Mouse (Mus musculus) forebrain, embryonic 14.5 days (tissue): ENCODE data around the gene Whamm. TPM values are rescaled to one million over a fixed set of nuclear protein-coding genes. Genes with fewer than 3 reads are reported as not detected.

Experiments used
- ATAC-seq: fragments of 200-750 bp; cut with Nextera tagmentation; 2 replicates; pipeline ENCODE4 v1.8.0; 2017; ENCODE audit warnings: mild to moderate bottlenecking, moderate library complexity
- DNase-seq: peaks from one replicate; pipeline ENCODE4 v3.0.0-alpha.2; 2015; ENCODE audit warnings: low spot score
- H3K27ac ChIP-seq: fragments of 300-500 bp; sonication (generic); 2 replicates; pipeline ENCODE4 v1.5.1; 2014; ENCODE audit warnings: low read depth, mild to moderate bottlenecking, control low read depth, low read length, moderate library complexity
- H3K27me3 ChIP-seq: fragments of 300-500 bp; sonication (generic); replicated peaks from 2 replicates; pipeline ENCODE4 v1.6.1; 2014; ENCODE audit warnings: low read length, control low read depth, mixed read lengths; ENCODE audit not compliant: control insufficient read depth, insufficient read depth
- H3K36me3 ChIP-seq: fragments of 300-500 bp; sonication (generic); 2 replicates; pipeline ENCODE4 v1.6.1; 2014; ENCODE audit warnings: low read length, control low read depth; ENCODE audit not compliant: control insufficient read depth, insufficient read depth
- H3K4me1 ChIP-seq: fragments of 300-500 bp; sonication (generic); 2 replicates; pipeline ENCODE4 v1.6.1; 2014; ENCODE audit warnings: antibody characterized with exemption, low read length, control low read depth; ENCODE audit not compliant: control insufficient read depth, insufficient read depth
- H3K4me2 ChIP-seq: fragments of 300-500 bp; sonication (generic); 2 replicates; pipeline ENCODE4 v1.6.1; 2014; ENCODE audit warnings: mild to moderate bottlenecking, control low read depth, low read length
- H3K4me3 ChIP-seq: fragments of 300-500 bp; sonication (generic); 2 replicates; pipeline ENCODE4 v1.5.1; 2014; ENCODE audit warnings: low read depth, low read length, control low read depth
- H3K9ac ChIP-seq: fragments of 300-500 bp; sonication (generic); 2 replicates; pipeline ENCODE4 v1.6.1; 2014; ENCODE audit warnings: mild to moderate bottlenecking, low read length, control low read depth, moderate library complexity
- H3K9me3 ChIP-seq: fragments of 300-500 bp; sonication (generic); replicated peaks from 2 replicates; pipeline ENCODE4 v1.6.1; 2016; ENCODE audit warnings: low read length, control low read depth, mixed read lengths; ENCODE audit not compliant: control insufficient read depth
- WGBS: fragments of 180-500 bp; shearing (Covaris S2); extraction: QIAGEN DNeasy Blood & Tissue Kit; methylation state at CpG from one replicate; pipeline ENCODE4 v1.1.7; 2014; 5-methylcytosine and 5-hydroxymethylcytosine counted together
- polyA plus RNA-seq: library from polyadenylated mRNA; unstranded; fragments of >200 nt; fragmentation: Nextera tagmentation; extraction: Ambion mirVana; gene quantifications from 2 replicates; pipeline ENCODE4 v1.2.1, GENCODE M21; 2014

The Whamm gene
- polyA plus RNA-seq, 1 experiment from 2014 or later = 4.7 TPM

DNA sequence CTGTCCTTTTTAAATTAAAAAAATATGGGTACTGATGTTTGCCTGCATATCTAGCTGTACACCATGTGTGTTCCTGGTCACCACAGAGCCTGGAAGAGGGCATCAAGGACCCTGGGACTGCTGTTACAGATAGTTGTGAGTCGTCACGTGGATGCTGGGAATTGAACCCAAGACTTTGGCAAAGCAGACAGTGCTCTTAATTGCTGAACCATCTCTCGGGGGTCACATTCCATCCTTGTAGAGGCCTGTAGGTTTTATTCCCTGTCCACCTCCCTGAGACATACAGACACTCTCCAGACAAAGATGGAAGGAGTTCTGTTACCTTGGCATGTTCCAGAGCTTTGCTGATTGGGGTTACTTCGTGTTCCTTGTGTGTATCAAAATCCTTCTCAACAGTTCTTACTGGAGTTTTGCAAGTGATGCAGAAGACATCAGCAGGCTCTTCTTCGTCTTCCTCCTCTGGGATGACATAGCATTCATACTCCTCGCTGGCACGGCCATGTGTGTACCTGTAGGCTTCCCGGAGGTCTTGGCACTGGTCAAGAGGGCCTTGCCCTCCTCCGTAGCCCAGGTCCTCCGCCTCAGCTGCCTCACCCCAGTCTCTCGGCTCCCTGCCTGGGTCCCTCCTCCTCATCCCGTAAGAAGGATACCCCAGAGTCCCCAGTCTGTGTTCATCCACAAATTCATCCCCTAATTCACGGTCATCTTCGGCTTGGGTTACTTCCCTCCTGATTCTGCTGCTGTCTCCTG is 11.7 kb upstream of the Whamm start:
- H3K9ac ChIP-seq = no peak overlapping the region
- WGBS = 91% methylated on average over 14 of the region's 14 CpGs
- no peak overlapping the region for H3K27ac ChIP-seq
- H3K4me2 ChIP-seq = no peak overlapping the region
- ATAC-seq (no peak), DNase-seq (no peak)
- H3K9me3 ChIP-seq = no peaks in the 10 kb centered on the region
- no peaks in the 10 kb centered on the region for H3K27me3 ChIP-seq
- H3K36me3 ChIP-seq = no peaks in the 10 kb centered on the region
- no peak overlapping the region for H3K4me3 ChIP-seq
- H3K4me1 ChIP-seq = no peaks in the 10 kb centered on the region

DNA sequence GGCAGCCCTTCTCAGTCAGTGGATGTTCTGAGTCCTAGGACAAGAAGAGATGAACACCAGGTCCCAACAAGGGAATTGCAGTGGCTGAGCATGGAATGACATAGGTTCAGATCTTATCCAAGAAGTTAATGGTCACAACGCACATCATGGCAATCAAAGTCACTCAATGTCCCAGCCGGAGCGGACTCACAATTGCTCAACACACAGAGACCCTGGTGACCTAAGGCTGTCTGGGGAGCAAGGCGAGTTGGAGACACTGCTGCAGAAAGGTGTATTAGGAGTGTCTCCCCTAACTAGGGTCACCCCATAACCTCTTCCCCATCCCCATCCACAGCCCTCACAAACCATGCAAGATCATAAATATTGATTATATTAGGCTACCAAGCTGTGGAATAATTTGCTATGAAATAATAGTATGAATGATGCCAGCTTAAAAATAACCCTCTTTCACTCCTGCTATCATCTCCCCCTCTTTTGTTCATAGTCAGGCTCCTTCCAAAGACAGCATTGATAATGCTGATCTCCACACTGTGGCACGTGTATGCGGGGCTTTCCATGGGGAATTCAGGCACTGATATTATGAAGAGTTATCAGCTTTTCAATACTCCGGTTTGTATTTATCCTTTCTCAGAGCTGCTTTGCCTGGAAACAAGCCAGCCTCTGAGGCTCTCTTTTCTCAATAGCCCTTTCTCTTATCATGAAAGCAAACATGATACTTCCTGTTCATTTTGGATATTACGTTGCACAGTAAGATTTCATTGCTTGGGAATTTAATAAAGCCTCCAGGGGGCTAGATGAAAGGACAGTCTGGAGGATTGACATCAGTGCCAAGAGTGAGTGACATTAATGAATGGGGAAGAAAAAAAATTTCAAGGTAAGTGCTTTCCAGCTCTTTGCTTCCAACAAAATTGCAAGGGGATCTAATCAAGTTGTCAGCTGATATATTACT is 10.7 kb upstream of the Whamm start:
- DNase-seq (peak; percentile 56), ATAC-seq (peak; percentile 30; the same call in 1 of the 2 replicates)
- Histone ChIP-seq H3K36me3 (no peaks in the 10 kb centered on the region), H3K4me2 (no peak overlapping the region), H3K27ac (peak overlapping the region; percentile 30; the same call in 1 of the 2 replicates), H3K27me3 (no peaks in the 10 kb centered on the region), H3K4me3 (no peak overlapping the region), H3K9me3 (no peaks in the 10 kb centered on the region), H3K9ac (no peak overlapping the region), H3K4me1 (no peaks in the 10 kb centered on the region)
- WGBS = 60% methylated on average over 8 of the region's 8 CpGs

DNA sequence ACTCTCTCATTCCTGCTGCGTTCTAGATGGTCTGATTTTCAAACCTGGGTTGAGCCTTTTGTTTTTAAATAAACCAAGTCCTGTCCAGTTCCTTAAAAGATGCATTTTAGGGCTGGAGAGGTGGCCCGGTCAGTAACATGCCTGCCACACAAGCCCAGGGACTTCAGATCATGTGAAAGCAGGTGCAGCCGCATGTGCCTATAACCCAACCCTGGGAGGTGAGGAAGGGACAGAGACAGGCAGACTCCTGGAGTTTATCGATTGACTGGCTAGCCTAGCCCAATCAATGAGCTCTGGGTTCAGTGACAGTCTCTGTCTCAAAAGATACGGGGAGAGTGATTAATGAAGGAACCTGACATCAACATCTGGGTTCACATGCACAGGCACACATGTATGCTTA is 9.9 kb upstream of the Whamm start:
- H3K9ac ChIP-seq = no peak overlapping the region
- no peak overlapping the region for H3K4me3 ChIP-seq
- no peaks in the 10 kb centered on the region for H3K4me1 ChIP-seq
- H3K27me3 ChIP-seq = no peaks in the 10 kb centered on the region
- H3K4me2 ChIP-seq = no peak overlapping the region
- no peak for DNase-seq
- ATAC-seq = no peak
- no peaks in the 10 kb centered on the region for H3K9me3 ChIP-seq
- 79% methylated on average over 5 of the region's 5 CpGs for WGBS
- H3K36me3 ChIP-seq = no peaks in the 10 kb centered on the region
- no peak overlapping the region for H3K27ac ChIP-seq

DNA sequence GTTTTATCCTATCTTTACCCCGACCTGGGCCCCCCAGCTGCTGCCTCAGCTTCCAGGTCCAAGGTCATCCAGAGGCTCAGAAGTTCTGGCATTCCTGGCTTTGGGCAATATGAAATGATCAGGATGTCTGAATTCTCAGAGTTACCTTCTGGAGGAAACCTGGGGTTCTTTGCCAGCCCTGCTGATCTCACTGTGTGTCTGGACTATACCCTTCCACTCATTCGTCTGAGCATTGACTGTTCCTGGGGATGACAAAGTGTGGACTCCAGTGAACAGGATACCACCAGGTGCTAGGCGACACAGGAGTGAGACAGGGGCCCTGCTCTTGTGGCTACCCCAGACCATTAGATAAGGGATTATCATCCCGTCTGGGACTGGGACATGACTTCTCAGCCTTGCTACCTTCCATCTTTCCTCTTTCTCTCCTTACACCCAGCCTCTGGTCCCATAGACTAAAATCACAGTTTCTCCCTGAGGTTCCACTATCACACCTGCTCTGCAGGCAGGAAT is 7.5 kb upstream of the Whamm start:
- Histone ChIP-seq H3K9me3 (no peaks in the 10 kb centered on the region), H3K27ac (no peak overlapping the region), H3K4me2 (no peak overlapping the region), H3K4me3 (no peak overlapping the region), H3K27me3 (no peaks in the 10 kb centered on the region), H3K9ac (no peak overlapping the region), H3K4me1 (no peaks in the 10 kb centered on the region), H3K36me3 (no peaks in the 10 kb centered on the region)
- DNase-seq (no peak), ATAC-seq (no peak)
- 83% methylated on average over 4 of the region's 4 CpGs for WGBS

DNA sequence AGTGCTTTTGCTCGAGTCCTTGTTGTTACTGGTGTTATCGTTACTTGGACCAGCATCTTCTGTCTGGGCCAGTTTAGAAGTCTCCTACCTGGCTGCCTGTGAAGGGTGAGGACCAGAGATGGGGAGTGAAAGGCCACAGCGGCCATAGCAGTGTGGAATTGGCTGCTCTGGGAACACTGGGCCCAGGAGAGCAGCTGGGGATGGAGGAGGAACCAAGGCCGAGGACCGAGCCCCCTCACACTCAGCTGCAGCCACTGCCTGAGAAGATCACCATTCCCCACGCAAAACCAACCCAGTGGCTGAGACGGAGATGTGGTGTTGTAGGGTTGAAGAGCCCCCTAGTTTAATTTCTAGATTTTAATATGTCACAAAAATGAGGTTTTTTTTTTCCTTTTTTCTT is 6.3 kb upstream of the Whamm start:
- Histone ChIP-seq H3K9ac (no peak overlapping the region), H3K36me3 (no peaks in the 10 kb centered on the region), H3K27ac (no peak overlapping the region), H3K4me2 (no peak overlapping the region), H3K4me1 (no peaks in the 10 kb centered on the region), H3K9me3 (no peaks in the 10 kb centered on the region), H3K4me3 (no peak overlapping the region), H3K27me3 (no peaks in the 10 kb centered on the region)
- no peak for ATAC-seq
- 78% methylated on average over 7 of the region's 7 CpGs for WGBS
- no peak for DNase-seq

DNA sequence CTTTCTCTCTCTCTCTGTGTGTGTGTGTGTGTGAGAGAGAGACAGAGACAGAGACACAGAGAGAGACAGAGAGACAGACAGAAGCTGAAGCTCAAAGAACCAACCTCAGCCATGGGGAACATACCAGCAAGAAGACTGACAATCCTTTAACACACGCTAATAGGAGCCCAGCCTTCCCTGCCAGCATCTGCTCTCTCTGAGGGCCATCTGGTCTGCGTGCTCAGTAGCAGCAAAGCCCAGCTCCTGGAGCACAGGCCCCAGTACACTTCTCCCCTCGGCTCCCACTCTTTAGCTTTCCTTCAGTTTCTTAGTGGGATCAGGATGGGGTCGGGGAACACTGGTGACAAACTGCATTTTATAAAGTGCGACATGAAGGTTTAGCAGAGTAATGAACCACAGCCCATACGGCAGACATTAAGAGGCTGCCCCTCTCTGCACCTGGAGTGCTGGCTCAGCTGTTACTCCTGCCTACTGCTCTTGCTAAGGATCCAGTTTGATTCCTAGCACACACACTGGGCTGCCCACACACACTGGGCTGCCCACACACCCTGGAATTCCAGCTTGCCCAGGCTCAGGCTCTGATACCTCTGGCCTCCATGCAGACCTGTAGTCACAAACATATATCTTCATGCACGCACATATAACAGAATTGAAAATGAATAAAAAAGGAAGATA is 5.5 kb upstream of the Whamm start:
- H3K27me3 ChIP-seq = no peaks in the 10 kb centered on the region
- 65% methylated on average over 7 of the region's 7 CpGs for WGBS
- ATAC-seq = peak; percentile 90
- no peak overlapping the region for H3K4me2 ChIP-seq
- H3K4me1 ChIP-seq = no peaks in the 10 kb centered on the region
- H3K36me3 ChIP-seq = no peaks in the 10 kb centered on the region
- no peak overlapping the region for H3K9ac ChIP-seq
- H3K9me3 ChIP-seq = no peaks in the 10 kb centered on the region
- H3K27ac ChIP-seq = peak overlapping the region; percentile 67; the same call in 1 of the 2 replicates
- no peak overlapping the region for H3K4me3 ChIP-seq
- peak; percentile 78 for DNase-seq

DNA sequence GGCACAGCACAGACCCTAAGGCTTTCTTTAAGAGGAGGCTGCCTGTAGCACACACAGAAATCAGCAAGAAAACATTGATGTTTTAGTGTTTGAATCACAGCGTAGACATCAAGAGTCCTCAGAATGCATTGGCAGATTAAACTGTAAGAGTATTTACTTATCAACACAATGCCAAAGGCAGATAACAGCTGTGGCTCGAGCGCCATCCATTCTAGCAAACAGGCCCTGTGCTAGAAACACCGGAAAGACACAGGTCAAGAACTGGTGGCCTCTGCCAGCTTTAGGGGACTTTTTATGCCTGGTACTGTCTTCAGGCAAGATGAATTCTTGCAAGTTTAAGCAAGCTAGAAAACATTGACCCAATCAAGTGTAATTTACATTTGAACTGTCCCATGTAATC is 4.7 kb upstream of the Whamm start:
- Histone ChIP-seq H3K27me3 (no peaks in the 10 kb centered on the region), H3K4me3 (no peak overlapping the region), H3K27ac (no peak overlapping the region), H3K4me2 (no peak overlapping the region), H3K36me3 (no peaks in the 10 kb centered on the region), H3K4me1 (no peaks in the 10 kb centered on the region), H3K9me3 (no peaks in the 10 kb centered on the region), H3K9ac (no peak overlapping the region)
- 81% methylated on average over 4 of the region's 4 CpGs for WGBS
- ATAC-seq = no peak
- DNase-seq = no peak

DNA sequence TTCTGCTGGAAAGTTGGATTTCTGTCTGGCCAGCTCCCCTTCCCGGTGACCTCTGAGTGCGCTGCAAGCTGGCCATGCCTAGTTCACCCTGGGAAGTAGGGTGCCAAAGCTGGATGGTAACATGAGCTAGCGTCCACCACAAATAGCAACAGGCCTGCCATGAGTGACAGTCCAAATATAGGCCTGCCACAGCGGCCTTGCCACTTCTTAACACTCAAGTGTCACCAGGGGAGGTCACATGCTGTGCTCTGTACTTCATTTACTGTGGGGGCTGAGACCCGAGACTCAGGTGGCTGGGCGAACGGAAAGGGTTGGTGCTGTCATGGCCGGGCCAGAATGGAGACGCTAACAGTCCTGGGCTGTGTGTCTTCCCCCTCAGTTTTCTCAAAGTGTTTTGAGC is 4.2 kb upstream of the Whamm start, which contains the start of gene Fsd2:
Gene Fsd2, minus strand, starts transcription at position 53 of the 400 bp plus-strand sequence.
- DNase-seq (no peak), ATAC-seq (no peak)
- Histone ChIP-seq H3K27ac (peak within 1 kb of the TSS; percentile 67; the same call in 1 of the 2 replicates), H3K4me1 (no peaks in the 10 kb centered on the region; the same call in 1 of the 2 replicates), H3K9me3 (no peaks in the 10 kb centered on the region), H3K27me3 (no peaks in the 10 kb centered on the region), H3K4me3 (no peak within 1 kb of the TSS), H3K4me2 (no peak within 1 kb of the TSS), H3K9ac (no peak within 1 kb of the TSS), H3K36me3 (no peaks in the 10 kb centered on the region)
- WGBS = 80% methylated on average over 9 of the region's 9 CpGs
